Mouse (Mus musculus): Measurements from ENCODE around the gene Vps18. TPM values are rescaled to one million over a fixed set of nuclear protein-coding genes. Genes with fewer than 3 reads are reported as not detected.

Gene Vps18
- polyA plus RNA-seq, 1 experiment from 2014 or later = 12.0 TPM

- no peak overlapping the region for H3K9ac ChIP-seq (ENCODE audit: low read length)
- no peaks in the 10 kb centered on the region for H3K9me3 ChIP-seq (replicated peaks; ENCODE audit: control insufficient read depth, low read length)
- no peaks in the 10 kb centered on the region for H3K27me3 ChIP-seq (replicated peaks; ENCODE audit: control insufficient read depth, insufficient read depth, low read length)
- no peak overlapping the region for H3K27ac ChIP-seq (ENCODE audit: low read depth, low read length)
- no peak for ATAC-seq
- no peak for DNase-seq (ENCODE audit: low spot score)
- no peak overlapping the region for H3K4me3 ChIP-seq (ENCODE audit: low read depth, low read length)
- no peak overlapping the region for H3K4me2 ChIP-seq (ENCODE audit: low read length)
- WGBS = 26% methylated on average over 3 of the region's 3 CpGs
- peaks cover under 1% of the 10 kb centered on the region; the same call in 1 of the 2 replicates for H3K36me3 ChIP-seq (ENCODE audit: control insufficient read depth, insufficient read depth, low read length)
- peaks cover 7% of the 10 kb centered on the region; the same call in 1 of the 2 replicates for H3K4me1 ChIP-seq (ENCODE audit: control insufficient read depth, insufficient read depth, low read length)
These were observed 16.3 kb downstream of the Vps18 start for GRCm38 (mm10) chr2:119304798-119305208.

GRCm38 (mm10) chr2:119311544-119311943 is 23.0 kb downstream of the Vps18 start:
- DNase-seq (ENCODE audit: low spot score) = no peak
- ATAC-seq = no peak
- no peak overlapping the region for H3K27ac ChIP-seq (ENCODE audit: low read depth, low read length)

GRCm38 (mm10) chr2:119312380-119312958 is 23.9 kb downstream of the Vps18 start:
- Histone ChIP-seq H3K4me3 (ENCODE audit: low read depth, low read length) (no peak overlapping the region), H3K27me3 (replicated peaks; ENCODE audit: control insufficient read depth, insufficient read depth, low read length) (peaks cover 17% of the 10 kb centered on the region), H3K27ac (ENCODE audit: low read depth, low read length) (no peak overlapping the region), H3K4me1 (ENCODE audit: control insufficient read depth, insufficient read depth, low read length) (peaks cover 13% of the 10 kb centered on the region), H3K4me2 (ENCODE audit: low read length) (no peak overlapping the region), H3K9me3 (replicated peaks; ENCODE audit: control insufficient read depth, low read length) (no peaks in the 10 kb centered on the region), H3K9ac (ENCODE audit: low read length) (no peak overlapping the region), H3K36me3 (ENCODE audit: control insufficient read depth, insufficient read depth, low read length) (no peaks in the 10 kb centered on the region)
- DNase-seq (ENCODE audit: low spot score) = no peak
- no peak for ATAC-seq
- WGBS = 35% methylated on average over 2 of the region's 2 CpGs

More at GRCm38 (mm10) chr2:119311544-119311943, 23.0 kb downstream of the Vps18 start:
- Histone ChIP-seq H3K9me3 (replicated peaks; ENCODE audit: control insufficient read depth, low read length) (no peaks in the 10 kb centered on the region), H3K27me3 (replicated peaks; ENCODE audit: control insufficient read depth, insufficient read depth, low read length) (peaks cover 15% of the 10 kb centered on the region), H3K4me1 (ENCODE audit: control insufficient read depth, insufficient read depth, low read length) (peaks cover 13% of the 10 kb centered on the region), H3K36me3 (ENCODE audit: control insufficient read depth, insufficient read depth, low read length) (no peaks in the 10 kb centered on the region), H3K9ac (ENCODE audit: low read length) (no peak overlapping the region), H3K4me3 (ENCODE audit: low read depth, low read length) (no peak overlapping the region), H3K4me2 (ENCODE audit: low read length) (no peak overlapping the region)
- 56% methylated on average over 12 of the region's 12 CpGs for WGBS

GRCm38 (mm10) chr2:119313780-119314479 is 25.4 kb downstream of the Vps18 start:
- ATAC-seq (peak; percentile 77), DNase-seq (ENCODE audit: low spot score) (peak; percentile 71)
- peaks cover 13% of the 10 kb centered on the region for H3K4me1 ChIP-seq (ENCODE audit: control insufficient read depth, insufficient read depth, low read length)
- H3K27me3 ChIP-seq (replicated peaks; ENCODE audit: control insufficient read depth, insufficient read depth, low read length) = peaks cover 28% of the 10 kb centered on the region
- H3K4me3 ChIP-seq (ENCODE audit: low read depth, low read length) = no peak overlapping the region
- H3K9me3 ChIP-seq (replicated peaks; ENCODE audit: control insufficient read depth, low read length) = no peaks in the 10 kb centered on the region
- 11% methylated on average over 10 of the region's 10 CpGs for WGBS
- H3K4me2 ChIP-seq (ENCODE audit: low read length) = no peak overlapping the region
- H3K27ac ChIP-seq (ENCODE audit: low read depth, low read length) = no peak overlapping the region
- H3K36me3 ChIP-seq (ENCODE audit: control insufficient read depth, insufficient read depth, low read length) = no peaks in the 10 kb centered on the region
- no peak overlapping the region for H3K9ac ChIP-seq (ENCODE audit: low read length)

DNA sequence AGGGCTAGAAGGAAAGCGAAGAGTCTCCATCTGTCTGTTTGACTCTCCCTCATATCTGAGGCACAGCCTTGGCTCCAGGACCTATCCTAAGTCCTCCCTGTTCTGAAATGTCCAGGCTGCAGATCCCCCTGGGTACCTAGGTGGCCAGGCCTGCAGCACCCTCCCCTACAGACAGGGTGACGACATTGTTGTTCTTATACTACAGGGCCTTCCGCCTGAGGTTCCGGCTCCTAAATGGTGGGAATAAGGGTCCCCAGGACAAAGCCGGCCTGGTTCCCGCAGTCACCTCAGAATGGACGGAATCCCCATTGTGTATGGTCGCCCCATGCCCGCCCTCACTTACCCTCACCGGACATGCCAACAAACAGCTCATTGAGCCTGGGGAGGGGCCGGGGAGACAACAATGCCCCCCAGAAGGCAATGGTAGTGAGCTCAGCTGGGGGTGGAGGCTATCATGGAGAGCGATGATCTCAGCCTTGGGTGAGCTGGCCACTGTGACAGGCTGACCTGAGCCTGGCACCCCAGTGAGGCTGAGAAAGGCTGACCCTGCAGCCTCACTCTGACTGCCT is 26.3 kb downstream of the Vps18 start:
- Histone ChIP-seq H3K9me3 (replicated peaks; ENCODE audit: control insufficient read depth, low read length) (no peaks in the 10 kb centered on the region), H3K9ac (ENCODE audit: low read length) (no peak overlapping the region), H3K4me2 (ENCODE audit: low read length) (no peak overlapping the region), H3K4me1 (ENCODE audit: control insufficient read depth, insufficient read depth, low read length) (peaks cover 13% of the 10 kb centered on the region), H3K4me3 (ENCODE audit: low read depth, low read length) (no peak overlapping the region), H3K27me3 (replicated peaks; ENCODE audit: control insufficient read depth, insufficient read depth, low read length) (peaks cover 32% of the 10 kb centered on the region), H3K36me3 (ENCODE audit: control insufficient read depth, insufficient read depth, low read length) (no peaks in the 10 kb centered on the region), H3K27ac (ENCODE audit: low read depth, low read length) (no peak overlapping the region)
- no peak for ATAC-seq
- no peak for DNase-seq (ENCODE audit: low spot score)
- WGBS = 54% methylated on average over 12 of the region's 12 CpGs

GRCm38 (mm10) chr2:119318043-119318710 is 29.6 kb downstream of the Vps18 start:
- no peaks in the 10 kb centered on the region for H3K9me3 ChIP-seq (replicated peaks; ENCODE audit: control insufficient read depth, low read length)
- no peak overlapping the region for H3K4me3 ChIP-seq (ENCODE audit: low read depth, low read length)
- no peak overlapping the region for H3K27ac ChIP-seq (ENCODE audit: low read depth, low read length)
- peaks cover 25% of the 10 kb centered on the region for H3K4me1 ChIP-seq (ENCODE audit: control insufficient read depth, insufficient read depth, low read length)
- peaks cover 64% of the 10 kb centered on the region for H3K27me3 ChIP-seq (replicated peaks; ENCODE audit: control insufficient read depth, insufficient read depth, low read length)
- no peak overlapping the region for H3K4me2 ChIP-seq (ENCODE audit: low read length)
- DNase-seq (ENCODE audit: low spot score) (no peak), ATAC-seq (no peak)
- 81% methylated on average over 3 of the region's 3 CpGs for WGBS
- H3K36me3 ChIP-seq (ENCODE audit: control insufficient read depth, insufficient read depth, low read length) = no peaks in the 10 kb centered on the region
- no peak overlapping the region for H3K9ac ChIP-seq (ENCODE audit: low read length)

DNA sequence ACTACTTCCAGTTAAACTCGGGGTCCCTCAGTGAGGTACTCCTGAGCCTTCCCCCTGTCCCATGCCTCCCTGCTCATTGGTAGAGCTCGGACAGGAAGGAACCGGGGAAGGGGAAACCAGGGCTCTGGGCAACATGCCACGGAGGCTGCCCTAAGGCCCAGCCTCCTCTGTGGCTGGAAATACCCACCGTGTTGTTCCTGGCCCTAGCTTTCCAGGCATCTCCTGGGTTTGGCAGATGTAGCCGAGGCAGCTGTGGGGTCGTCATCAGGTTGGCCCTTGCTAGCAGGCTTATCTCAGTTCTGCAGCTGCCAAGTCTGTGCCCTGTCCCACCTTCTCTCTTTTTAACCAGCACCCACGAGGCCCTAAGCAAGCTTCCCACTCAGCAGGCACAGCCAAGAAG is 32.0 kb downstream of the Vps18 start:
- Histone ChIP-seq H3K36me3 (ENCODE audit: control insufficient read depth, insufficient read depth, low read length) (no peaks in the 10 kb centered on the region), H3K4me3 (ENCODE audit: low read depth, low read length) (no peak overlapping the region), H3K27ac (ENCODE audit: low read depth, low read length) (no peak overlapping the region), H3K9ac (ENCODE audit: low read length) (no peak overlapping the region), H3K4me1 (ENCODE audit: control insufficient read depth, insufficient read depth, low read length) (peaks cover 30% of the 10 kb centered on the region), H3K27me3 (replicated peaks; ENCODE audit: control insufficient read depth, insufficient read depth, low read length) (peaks cover 77% of the 10 kb centered on the region), H3K9me3 (replicated peaks; ENCODE audit: control insufficient read depth, low read length) (no peaks in the 10 kb centered on the region), H3K4me2 (ENCODE audit: low read length) (no peak overlapping the region)
- 70% methylated on average over 8 of the region's 8 CpGs for WGBS
- DNase-seq (ENCODE audit: low spot score) (no peak), ATAC-seq (no peak)

DNA sequence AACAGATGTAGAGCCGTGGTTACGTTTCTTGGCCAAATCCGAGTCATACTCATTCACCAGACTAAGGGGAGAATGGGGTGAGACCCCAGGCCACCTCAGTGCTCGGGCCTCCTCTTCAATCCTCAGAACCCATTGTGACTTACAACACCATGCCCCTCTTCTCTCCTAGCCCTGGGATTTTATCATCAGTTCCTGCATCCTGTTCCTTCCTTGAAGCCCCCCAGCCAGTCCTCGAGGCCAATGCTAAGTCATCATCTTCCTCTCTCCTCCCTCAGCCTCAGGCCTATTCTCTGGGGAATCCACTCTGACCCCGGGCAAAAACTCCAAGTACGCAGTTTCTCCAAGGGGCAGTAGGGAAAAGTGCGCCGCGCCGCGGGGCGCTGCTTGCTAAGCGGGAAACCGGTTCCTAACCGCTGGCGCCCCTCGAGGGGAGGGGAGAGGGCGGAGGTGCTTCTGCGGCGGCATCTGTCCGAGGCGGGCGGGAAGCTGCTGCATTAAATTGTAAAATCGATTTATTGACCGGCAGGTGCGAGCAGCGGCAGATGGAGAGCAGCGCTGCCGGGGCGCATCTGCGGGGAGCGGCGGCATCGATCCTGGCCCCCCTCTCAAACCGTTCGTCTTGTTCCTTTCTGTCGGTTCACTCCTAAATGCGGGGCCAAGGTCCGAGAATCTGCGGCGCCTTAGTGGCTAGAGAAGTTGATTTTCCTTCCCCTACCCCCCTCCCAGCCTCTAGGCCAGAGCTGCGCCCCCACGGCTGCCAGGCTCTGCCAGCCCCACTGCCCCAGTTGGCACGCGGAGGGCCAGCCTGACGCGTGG is 33.4 kb downstream of the Vps18 start:
- DNase-seq (ENCODE audit: low spot score) (no peak), ATAC-seq (0 out of 2 replicates have a peak, but pooled peaks have one; percentile 0)
- under 1% methylated on average over 47 of the region's 48 CpGs for WGBS
- H3K9ac ChIP-seq (ENCODE audit: low read length) = peak overlapping the region; percentile 46
- no peaks in the 10 kb centered on the region for H3K9me3 ChIP-seq (replicated peaks; ENCODE audit: control insufficient read depth, low read length)
- H3K4me1 ChIP-seq (ENCODE audit: control insufficient read depth, insufficient read depth, low read length) = peaks cover 36% of the 10 kb centered on the region
- peaks cover 84% of the 10 kb centered on the region for H3K27me3 ChIP-seq (replicated peaks; ENCODE audit: control insufficient read depth, insufficient read depth, low read length)
- H3K36me3 ChIP-seq (ENCODE audit: control insufficient read depth, insufficient read depth, low read length) = no peaks in the 10 kb centered on the region
- H3K4me3 ChIP-seq (ENCODE audit: low read depth, low read length) = peak overlapping the region; percentile 28
- peak overlapping the region; percentile 21 for H3K27ac ChIP-seq (ENCODE audit: low read depth, low read length)
- peak overlapping the region; percentile 65 for H3K4me2 ChIP-seq (ENCODE audit: low read length)
